Mouse (Mus musculus) brain, embryonic 14.5 days (tissue): Measurements from ENCODE around the gene Ano9. TPM values are rescaled to one million over a fixed set of nuclear protein-coding genes. Genes with fewer than 3 reads are reported as not detected.

ENCODE experiments used
- DNase-seq: peaks from one replicate; pipeline ENCODE4 v3.0.0-alpha.2; 2011; ENCODE audit warnings: low read depth
- CTCF ChIP-seq: fragments of 200-500 bp; IDR thresholded peaks from 2 replicates; pipeline ENCODE4 v1.5.1; 2012; ENCODE audit warnings: inconsistent platforms, mild to moderate bottlenecking, moderate library complexity, borderline replicate concordance; ENCODE audit not compliant: insufficient read depth, insufficient read length; ENCODE audit errors: extremely low read depth
- POLR2A ChIP-seq: fragments of 200-500 bp; IDR thresholded peaks from 2 replicates; pipeline ENCODE4 v1.6.1; 2012; ENCODE audit warnings: mild to moderate bottlenecking, inconsistent platforms, borderline replicate concordance; ENCODE audit not compliant: poor library complexity, insufficient read depth, insufficient read length, severe bottlenecking; ENCODE audit errors: extremely low read depth
- polyA plus RNA-seq: library from polyadenylated mRNA; depleted of rRNA; stranded (reverse); fragments of >200 nt; gene quantifications from 2 replicates; pipeline ENCODE4 v1.2.3, GENCODE M21; 2012

Gene Ano9
- polyA plus RNA-seq, 1 experiment: 0.44 TPM

- peak; percentile 98 for DNase-seq
These were observed 13.6 kb upstream of the Ano9 start for GRCm38 (mm10) chr7:141131024-141131820.

DNA sequence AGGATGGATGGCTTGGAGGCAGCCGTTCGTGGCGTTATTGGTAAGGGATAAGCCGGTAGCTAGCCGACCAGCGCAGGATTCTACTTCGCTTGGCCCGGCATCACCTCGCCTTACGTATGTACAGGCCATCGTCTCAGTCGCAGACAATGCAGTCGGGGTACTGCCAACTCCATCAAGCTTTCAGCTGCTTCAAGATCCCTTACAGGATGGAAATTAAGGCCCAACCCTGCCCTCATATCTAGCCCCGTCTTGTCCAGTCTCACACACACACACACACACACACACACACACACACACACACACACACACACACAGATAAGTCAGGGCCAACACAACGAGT lies 5.9 kb upstream of the Ano9 start:
- no peak for DNase-seq
- no peak for TF ChIP-seq CTCF
- no peak for TF ChIP-seq POLR2A

More at GRCm38 (mm10) chr7:141131024-141131820, 13.6 kb upstream of the Ano9 start:
- TF ChIP-seq CTCF: no peak
- peak; percentile 91 for TF ChIP-seq POLR2A

- TF ChIP-seq CTCF: no peak
- TF ChIP-seq POLR2A: no peak
- DNase-seq: peak; percentile 95
These were observed 5.3 kb upstream of the Ano9 start for GRCm38 (mm10) chr7:141122689-141123516.

- peak; percentile 17 for DNase-seq
- TF ChIP-seq CTCF: no peak
- TF ChIP-seq POLR2A: no peak
These were observed 4.6 kb upstream of the Ano9 start, which contains the start of gene Ptdss2 for GRCm38 (mm10) chr7:141122245-141122644. Gene Ptdss2, plus strand, starts transcription at chr7:141122382.

DNA sequence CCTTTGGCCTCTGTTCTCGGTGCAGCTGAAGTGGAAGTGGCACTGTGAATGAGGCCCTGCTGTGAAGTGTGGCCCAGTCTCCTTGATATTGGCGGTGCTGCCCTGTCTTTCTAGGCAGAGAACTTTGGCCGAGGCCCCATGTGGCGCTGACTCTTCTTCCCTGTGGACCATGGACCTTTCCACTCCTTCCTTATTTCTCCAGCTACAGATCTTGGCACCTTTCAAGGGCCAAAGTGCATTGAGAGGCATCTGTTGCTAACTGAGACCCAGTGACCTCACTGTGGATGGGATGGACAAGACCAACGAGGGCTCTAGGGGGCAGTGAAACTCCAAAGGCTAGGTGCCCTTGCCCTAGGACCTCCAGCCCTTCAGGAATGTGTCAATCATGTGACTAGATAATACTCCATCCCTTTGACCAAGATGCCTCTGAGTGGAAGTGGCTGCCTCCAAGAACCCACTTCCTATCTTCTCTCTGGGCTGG lies 3.5 kb upstream of the Ano9 start:
- no peak for DNase-seq
- no peak for TF ChIP-seq CTCF
- TF ChIP-seq POLR2A: no peak

GRCm38 (mm10) chr7:141120605-141121004 lies 3.0 kb upstream of the Ano9 start:
- no peak for DNase-seq
- TF ChIP-seq POLR2A (no peak), CTCF (no peak)

DNA sequence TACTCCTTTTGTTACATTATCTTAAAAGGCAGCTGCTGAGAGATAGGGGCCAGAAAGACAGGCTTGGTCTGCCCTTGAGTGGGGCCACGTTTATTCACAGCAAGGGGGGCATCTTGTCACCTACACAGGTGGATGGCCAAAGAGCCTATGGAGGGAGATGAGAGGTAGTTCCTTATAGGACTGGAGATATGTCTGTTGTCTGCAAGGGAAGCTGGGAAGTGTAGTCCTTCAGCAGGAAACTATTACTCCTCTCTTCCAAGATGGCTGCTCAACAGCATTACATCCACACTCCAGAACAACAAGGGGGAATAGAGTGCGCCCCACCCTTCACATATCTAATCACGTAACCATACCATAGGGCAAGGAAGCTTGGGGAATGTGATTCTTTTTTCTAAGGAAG lies 1.9 kb upstream of the Ano9 start:
- DNase-seq: peak; percentile 22
- TF ChIP-seq POLR2A (no peak), CTCF (no peak)

DNA sequence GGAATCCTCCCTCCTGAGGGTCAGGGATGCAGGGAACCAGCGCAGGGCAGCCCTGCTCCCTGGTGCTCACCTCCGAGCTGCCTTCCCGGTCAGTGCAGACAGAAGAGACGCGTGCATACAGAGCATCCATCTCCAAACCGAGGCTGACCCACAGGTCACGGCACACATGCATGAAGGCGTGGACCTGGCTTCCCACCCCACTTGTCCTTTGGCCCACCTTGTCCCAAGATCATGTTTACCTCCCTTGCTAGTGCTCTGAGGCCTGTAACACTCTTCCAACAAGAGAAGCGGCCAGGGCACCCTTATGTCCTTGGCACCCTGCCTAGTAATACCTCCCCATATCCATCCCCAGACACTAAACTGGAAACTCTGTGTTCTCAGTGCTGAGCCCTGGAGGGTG lies 1.7 kb downstream of the Ano9 start:
- no peak for DNase-seq
- no peak for TF ChIP-seq POLR2A
- no peak for TF ChIP-seq CTCF

DNA sequence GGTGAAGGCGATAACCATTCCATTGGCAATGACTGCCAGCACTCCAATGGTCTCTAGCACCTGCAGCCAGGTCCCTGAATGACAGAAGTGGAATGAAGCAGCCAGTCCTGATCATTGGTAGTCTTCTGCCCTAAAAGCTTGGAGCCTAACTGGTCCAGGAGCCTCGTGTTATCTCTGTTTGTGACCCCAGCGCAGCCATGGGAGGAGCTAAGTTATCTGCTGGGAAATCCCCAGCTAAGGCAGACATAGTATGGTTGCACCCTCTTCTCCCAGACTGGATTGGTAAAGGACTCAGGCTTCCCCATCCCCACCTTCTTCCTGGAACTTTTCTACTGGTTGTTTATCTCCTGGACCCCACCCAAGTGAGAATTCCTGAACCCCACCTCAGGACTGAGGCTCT lies 14.4 kb downstream of the Ano9 start:
- TF ChIP-seq POLR2A (no peak), CTCF (no peak)
- no peak for DNase-seq

GRCm38 (mm10) chr7:141099911-141100691 lies 17.5 kb downstream of the Ano9 start, which contains the start of gene Sigirr:
Gene Sigirr, minus strand, starts transcription at chr7:141100572.
- DNase-seq: peak; percentile 53
- TF ChIP-seq POLR2A (no peak), CTCF (no peak)

- no peak for TF ChIP-seq POLR2A
- no peak for TF ChIP-seq CTCF
- DNase-seq: no peak
These were observed 20.4 kb downstream of the Ano9 start for GRCm38 (mm10) chr7:141097177-141097576.
